Comparison of ENCODE assay signal across 34 mouse cellular contexts in genomic region chr4:124409279-124409678, GRCm38 (mm10).
"Had no signal": no experiment of that assay in that cellular context is flagged by ENCODE, and none has a peak within 500 bp of the region (broad histone marks: within the 10 kb centered on the region; RNA-seq: fewer than 3 reads in every experiment).

No protein-coding gene starts in this region.

- H3K27ac ChIP-seq: heart, embryonic 10.5 days; heart, embryonic 13.5 days; heart, embryonic 15.5 days; hindbrain, embryonic 10.5 days; hindbrain, embryonic 12.5 days; hindbrain, embryonic 13.5 days; hindbrain, embryonic 14.5 days; hindbrain, embryonic 15.5 days; hindbrain, postnatal 0 days; intestine, embryonic 15.5 days; kidney, embryonic 15.5 days; kidney, postnatal 0 days; layer of hippocampus, adult 2 months had no signal

- DNase-seq: heart, postnatal 10 days; heart, postnatal 36 days; heart, postnatal 4 days; kidney, adult 11 months; kidney, adult 18-20 months; kidney, adult 2 months; kidney, adult 8-10 months; kidney, adult 9 months; kidney, postnatal 10 days; kidney, postnatal 14 days; kidney, postnatal 25 days; kidney, postnatal 36 days; kidney, postnatal 4 days; layer of hippocampus, adult 9-11 months; layer of hippocampus, postnatal 36 days had no signal

- H3K4me1 ChIP-seq: heart, embryonic 10.5 days; heart, embryonic 12.5 days; heart, embryonic 13.5 days; heart, embryonic 15.5 days; hindbrain, embryonic 10.5 days; hindbrain, embryonic 12.5 days; hindbrain, embryonic 13.5 days; hindbrain, embryonic 15.5 days; intestine, embryonic 15.5 days; kidney, embryonic 15.5 days had no signal

- H3K36me3 ChIP-seq: heart, embryonic 10.5 days; heart, embryonic 12.5 days; heart, embryonic 13.5 days; heart, embryonic 15.5 days; hindbrain, embryonic 10.5 days; hindbrain, embryonic 12.5 days; hindbrain, embryonic 13.5 days; hindbrain, embryonic 15.5 days; intestine, embryonic 15.5 days; kidney, embryonic 15.5 days had no signal

- ATAC-seq: hindbrain, embryonic 16.5 days; hindbrain, postnatal 0 days; inflammation-experienced regulatory T-cells, adult 6 months; intestine, embryonic 15.5 days; intestine, embryonic 16.5 days; intestine, postnatal 0 days had no signal

- H3K9me3 ChIP-seq: heart, embryonic 10.5 days; heart, embryonic 12.5 days; heart, embryonic 13.5 days; heart, embryonic 15.5 days; hindbrain, embryonic 10.5 days; hindbrain, embryonic 12.5 days; hindbrain, embryonic 13.5 days; hindbrain, embryonic 15.5 days; intestine, embryonic 15.5 days; kidney, embryonic 15.5 days had no signal

- H3K9ac ChIP-seq: heart, embryonic 12.5 days; heart, embryonic 13.5 days; heart, embryonic 15.5 days; hindbrain, embryonic 12.5 days; hindbrain, embryonic 13.5 days; hindbrain, embryonic 14.5 days; hindbrain, embryonic 15.5 days; intestine, embryonic 15.5 days; kidney, embryonic 15.5 days had no signal

- H3K4me2 ChIP-seq: heart, embryonic 11.5 days; heart, embryonic 12.5 days; heart, embryonic 13.5 days; heart, embryonic 15.5 days; hindbrain, embryonic 12.5 days; hindbrain, embryonic 13.5 days; hindbrain, embryonic 14.5 days; hindbrain, embryonic 15.5 days; intestine, embryonic 15.5 days; kidney, embryonic 15.5 days had no signal

- H3K4me3 ChIP-seq: heart, embryonic 10.5 days; heart, embryonic 12.5 days; heart, embryonic 13.5 days; heart, embryonic 15.5 days; hindbrain, embryonic 10.5 days; hindbrain, embryonic 12.5 days; hindbrain, embryonic 13.5 days; hindbrain, embryonic 15.5 days; intestine, embryonic 15.5 days; kidney, embryonic 15.5 days; layer of hippocampus, adult 2 months had no signal

- H3K27me3 ChIP-seq: heart, embryonic 12.5 days; heart, embryonic 13.5 days; heart, embryonic 15.5 days; hindbrain, embryonic 12.5 days; intestine, embryonic 15.5 days; kidney, embryonic 15.5 days had no signal
